Mouse (Mus musculus) neural tube, embryonic 11.5 days (tissue): Measurements from ENCODE around the gene Gm20431. TPM values are rescaled to one million over a fixed set of nuclear protein-coding genes. Genes with fewer than 3 reads are reported as not detected.

Experiments used
- ATAC-seq: fragments of 200-750 bp; cut with Nextera tagmentation; 2 replicates; pipeline ENCODE4 v1.8.0; 2017; ENCODE audit warnings: moderate number of reproducible peaks, mild to moderate bottlenecking, moderate TSS enrichment, moderate library complexity; ENCODE audit not compliant: insufficient read depth, low FRiP score, low TSS enrichment
- DNase-seq: peaks from one replicate; pipeline ENCODE4 v3.0.0-alpha.2; 2015; ENCODE audit warnings: low spot score
- H3K27ac ChIP-seq: fragments of 300-500 bp; sonication (generic); 2 replicates; pipeline ENCODE4 v1.5.1; 2014; ENCODE audit warnings: low read depth, mild to moderate bottlenecking, low read length
- H3K27me3 ChIP-seq: fragments of 300-500 bp; sonication (generic); 2 replicates; pipeline ENCODE4 v1.6.1; 2014; ENCODE audit warnings: mild to moderate bottlenecking, low read length, mixed read lengths; ENCODE audit not compliant: control insufficient read depth, insufficient read depth
- H3K36me3 ChIP-seq: fragments of 300-500 bp; sonication (generic); 2 replicates; pipeline ENCODE4 v1.6.1; 2014; ENCODE audit warnings: mild to moderate bottlenecking, low read length, moderate library complexity, mixed read lengths; ENCODE audit not compliant: control insufficient read depth, insufficient read depth
- H3K4me1 ChIP-seq: fragments of 300-500 bp; sonication (generic); 2 replicates; pipeline ENCODE4 v1.6.1; 2014; ENCODE audit warnings: low read length, mixed read lengths; ENCODE audit not compliant: control insufficient read depth, insufficient read depth
- H3K4me2 ChIP-seq: fragments of 300-500 bp; sonication (generic); 2 replicates; pipeline ENCODE4 v1.6.1; 2014; ENCODE audit warnings: low read depth, mild to moderate bottlenecking, moderate library complexity
- H3K4me3 ChIP-seq: fragments of 300-500 bp; sonication (generic); 2 replicates; pipeline ENCODE4 v1.5.1; 2014; ENCODE audit warnings: low read depth, low read length
- H3K9ac ChIP-seq: fragments of 300-500 bp; sonication (generic); 2 replicates; pipeline ENCODE4 v1.6.1; 2014; ENCODE audit warnings: mild to moderate bottlenecking, low read length
- H3K9me3 ChIP-seq: fragments of 300-500 bp; sonication (generic); 2 replicates; pipeline ENCODE4 v1.6.1; 2016; ENCODE audit warnings: low read length; ENCODE audit not compliant: control insufficient read depth
- WGBS: fragments of 180-500 bp; shearing (Covaris S2); extraction: QIAGEN DNeasy Blood & Tissue Kit; methylation state at CpG from one replicate; pipeline ENCODE4 v1.1.7; 2014; 5-methylcytosine and 5-hydroxymethylcytosine counted together
- polyA plus RNA-seq: library from polyadenylated mRNA; unstranded; fragments of >200 nt; fragmentation: Nextera tagmentation; extraction: Ambion mirVana; gene quantifications from 2 replicates; pipeline ENCODE4 v1.2.1, GENCODE M21; 2014

Gene Gm20431
- polyA plus RNA-seq, 1 experiment from 2014 or later = not detected

GRCm38 (mm10) chr2:167599195-167599594 lies 62.1 kb downstream of the Gm20431 start:
- no peaks in the 10 kb centered on the region for H3K36me3 ChIP-seq
- WGBS = 53% methylated on average over 5 of the region's 5 CpGs
- no peak overlapping the region for H3K27ac ChIP-seq
- H3K4me2 ChIP-seq = no peak overlapping the region
- ATAC-seq = no peak
- H3K27me3 ChIP-seq = no peaks in the 10 kb centered on the region
- H3K9me3 ChIP-seq = no peaks in the 10 kb centered on the region
- H3K9ac ChIP-seq = no peak overlapping the region
- H3K4me1 ChIP-seq = peaks cover 16% of the 10 kb centered on the region
- no peak for DNase-seq
- no peak overlapping the region for H3K4me3 ChIP-seq

- Histone ChIP-seq H3K36me3 (no peaks in the 10 kb centered on the region), H3K4me1 (peaks cover 16% of the 10 kb centered on the region), H3K9ac (peak overlapping the region; percentile 42), H3K27me3 (no peaks in the 10 kb centered on the region), H3K9me3 (no peaks in the 10 kb centered on the region), H3K4me3 (0 out of 2 replicates have a peak overlapping the region, but pooled peaks have one; percentile 6), H3K27ac (peak overlapping the region; percentile 68), H3K4me2 (peak overlapping the region; percentile 34)
- DNase-seq = peak; percentile 75
- ATAC-seq = peak; percentile 27; the same call in 1 of the 2 replicates
- WGBS = 28% methylated on average over 34 of the region's 40 CpGs
Observed at GRCm38 (mm10) chr2:167597492-167598186, 63.7 kb downstream of the Gm20431 start.

- no peaks in the 10 kb centered on the region for H3K9me3 ChIP-seq
- peak overlapping the region; percentile 34 for H3K4me2 ChIP-seq
- H3K36me3 ChIP-seq = no peaks in the 10 kb centered on the region
- H3K27ac ChIP-seq = peak overlapping the region; percentile 68
- H3K27me3 ChIP-seq = no peaks in the 10 kb centered on the region
- H3K4me3 ChIP-seq = no peak overlapping the region
- DNase-seq (peak; percentile 39), ATAC-seq (peak; percentile 35; the same call in 1 of the 2 replicates)
- H3K4me1 ChIP-seq = peaks cover 16% of the 10 kb centered on the region
- WGBS = 35% methylated on average over 24 of the region's 27 CpGs
- peak overlapping the region; percentile 42 for H3K9ac ChIP-seq
Observed at GRCm38 (mm10) chr2:167596726-167597491, 64.4 kb downstream of the Gm20431 start.

GRCm38 (mm10) chr2:167596262-167596661 lies 65.0 kb downstream of the Gm20431 start:
- peak overlapping the region; percentile 67 for H3K27ac ChIP-seq
- peaks cover 16% of the 10 kb centered on the region for H3K4me1 ChIP-seq
- no peak overlapping the region for H3K4me2 ChIP-seq
- WGBS = 14% methylated on average over 3 of the region's 4 CpGs
- H3K36me3 ChIP-seq = no peaks in the 10 kb centered on the region
- ATAC-seq (no peak), DNase-seq (peak; percentile 21)
- no peak overlapping the region for H3K9ac ChIP-seq
- no peaks in the 10 kb centered on the region for H3K9me3 ChIP-seq
- H3K27me3 ChIP-seq = no peaks in the 10 kb centered on the region
- no peak overlapping the region for H3K4me3 ChIP-seq

DNA sequence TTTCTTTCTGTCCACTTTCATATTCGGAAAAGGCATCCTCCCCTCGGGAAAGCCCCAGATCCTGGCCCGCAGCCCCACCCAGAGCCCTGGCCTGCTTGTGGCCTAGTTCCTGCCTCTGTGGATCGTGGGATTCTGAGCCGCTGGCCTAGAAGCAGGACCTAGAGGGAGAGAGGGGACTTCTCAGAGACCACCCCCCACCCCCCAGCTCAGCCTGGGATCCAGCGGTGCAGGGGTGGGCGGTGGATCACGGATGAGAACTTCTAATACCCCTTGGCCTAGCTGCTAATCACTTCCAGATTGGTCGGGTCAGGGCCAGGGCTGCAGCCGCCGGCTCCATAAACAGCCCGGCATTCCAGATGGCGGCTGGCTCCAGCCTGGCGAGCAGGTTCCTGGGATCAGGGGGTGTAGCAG lies 65.5 kb downstream of the Gm20431 start:
- Histone ChIP-seq H3K36me3 (no peaks in the 10 kb centered on the region), H3K4me2 (no peak overlapping the region), H3K4me1 (peaks cover 16% of the 10 kb centered on the region), H3K4me3 (no peak overlapping the region), H3K9ac (no peak overlapping the region), H3K27me3 (no peaks in the 10 kb centered on the region), H3K9me3 (no peaks in the 10 kb centered on the region), H3K27ac (peak overlapping the region; percentile 67)
- DNase-seq = peak; percentile 71
- WGBS = 29% methylated on average over 14 of the region's 14 CpGs
- ATAC-seq = no peak

- Histone ChIP-seq H3K27me3 (no peaks in the 10 kb centered on the region), H3K9me3 (no peaks in the 10 kb centered on the region), H3K36me3 (no peaks in the 10 kb centered on the region), H3K4me2 (no peak overlapping the region), H3K4me1 (peaks cover 16% of the 10 kb centered on the region), H3K4me3 (no peak overlapping the region), H3K9ac (no peak overlapping the region; the same call in 1 of the 2 replicates), H3K27ac (no peak overlapping the region)
- ATAC-seq (no peak), DNase-seq (peak; percentile 21)
- 34% methylated on average over 10 of the region's 10 CpGs for WGBS
Observed at GRCm38 (mm10) chr2:167594444-167594934, 66.8 kb downstream of the Gm20431 start.

DNA sequence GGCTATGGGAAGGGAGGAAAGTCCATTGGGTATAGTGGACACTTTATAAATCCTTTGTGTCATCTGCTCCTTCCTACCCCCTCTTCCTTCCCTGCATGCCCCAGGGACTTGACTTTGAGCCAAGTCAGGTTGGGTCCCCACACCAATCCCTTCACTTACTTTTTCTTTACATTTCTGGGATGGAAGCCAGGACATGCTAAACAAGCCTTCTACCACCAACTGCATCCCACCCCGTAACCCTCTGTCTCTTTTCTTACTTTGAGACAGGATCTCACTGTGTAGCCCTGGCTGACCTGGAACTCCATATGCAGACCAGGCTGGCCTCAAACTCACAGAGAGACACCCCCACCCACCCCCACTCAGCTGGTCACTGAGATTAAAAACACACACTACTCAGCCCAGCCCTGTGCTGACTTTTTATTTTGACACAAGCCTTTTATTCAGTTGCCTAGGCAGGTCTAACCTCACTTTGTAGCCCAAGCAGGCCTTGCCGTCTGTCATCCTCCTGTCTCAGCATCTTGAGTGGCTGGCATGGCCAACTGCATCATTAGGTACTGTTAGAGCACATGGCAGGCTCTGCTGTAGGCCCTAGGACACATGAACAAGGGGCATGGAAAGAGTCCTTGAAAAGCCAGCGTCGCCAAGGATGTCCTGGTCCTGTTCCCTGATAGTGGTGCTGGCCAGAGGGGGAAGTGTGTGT lies 67.6 kb downstream of the Gm20431 start:
- ATAC-seq (no peak), DNase-seq (no peak)
- Histone ChIP-seq H3K9ac (no peak overlapping the region), H3K27me3 (no peaks in the 10 kb centered on the region), H3K27ac (no peak overlapping the region), H3K4me1 (peaks cover 24% of the 10 kb centered on the region), H3K9me3 (no peaks in the 10 kb centered on the region), H3K4me3 (no peak overlapping the region), H3K4me2 (no peak overlapping the region), H3K36me3 (no peaks in the 10 kb centered on the region)
- 81% methylated on average over 4 of the region's 4 CpGs for WGBS

DNA sequence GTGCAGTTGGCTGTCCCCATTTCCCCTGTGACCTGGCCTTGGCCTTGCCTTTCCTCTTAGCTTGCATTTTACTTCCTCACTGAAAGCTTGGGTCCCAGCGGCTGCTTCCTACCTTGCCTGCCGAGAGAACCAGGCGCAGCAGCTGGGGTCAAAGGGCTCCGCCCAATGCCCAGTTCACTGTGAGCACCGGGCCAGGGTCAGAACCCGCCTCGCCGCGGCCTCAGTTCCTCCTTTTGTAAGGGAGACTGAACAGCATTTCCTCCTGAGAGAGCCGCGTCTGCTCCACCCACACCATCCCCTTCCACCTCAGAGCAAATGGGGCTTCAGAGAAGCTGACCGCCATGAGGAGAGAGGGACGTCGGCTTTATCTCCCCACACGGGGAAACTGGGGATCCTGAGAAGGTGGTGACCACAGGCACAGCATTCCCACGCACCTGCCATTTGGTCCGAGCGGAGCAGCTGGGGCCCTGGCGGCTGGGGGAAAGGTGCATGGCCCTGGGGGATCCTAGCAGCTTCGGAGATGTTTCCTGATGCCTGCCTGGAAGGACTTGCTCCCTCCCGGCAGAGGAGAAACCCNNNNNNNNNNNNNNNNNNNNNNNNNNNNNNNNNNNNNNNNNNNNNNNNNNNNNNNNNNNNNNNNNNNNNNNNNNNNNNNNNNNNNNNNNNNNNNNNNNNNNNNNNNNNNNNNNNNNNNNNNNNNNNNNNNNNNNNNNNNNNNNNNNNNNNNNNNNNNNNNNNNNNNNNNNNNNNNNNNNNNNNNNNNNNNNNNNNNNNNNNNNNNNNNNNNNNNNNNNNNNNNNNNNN lies 72.3 kb downstream of the Gm20431 start:
- Histone ChIP-seq H3K9ac (peak overlapping the region; percentile 35), H3K27ac (no peak overlapping the region), H3K27me3 (no peaks in the 10 kb centered on the region), H3K4me2 (peak overlapping the region; percentile 22; the same call in 1 of the 2 replicates), H3K9me3 (no peaks in the 10 kb centered on the region), H3K4me3 (no peak overlapping the region), H3K36me3 (no peaks in the 10 kb centered on the region), H3K4me1 (peaks cover 9% of the 10 kb centered on the region)
- 11% methylated on average over 21 of the region's 21 CpGs for WGBS
- peak; percentile 29 for DNase-seq
- ATAC-seq = no peak
